ENCODE assay signal across 8 mouse cellular contexts in genomic region chr7:19024581-19025255, GRCm38 (mm10). TPM values are rescaled to one million over a fixed set of nuclear protein-coding genes. Genes with fewer than 3 reads are reported as not detected.
DNase-seq lines count a peak whose midpoint lies in the region; ATAC-seq and TF ChIP-seq lines count a peak whose summit lies in the region.

No protein-coding gene starts in this region.

- peaks cover 11% of the 10 kb centered on the region for H3K36me3 ChIP-seq in limb, embryonic 15.5 days
- peaks cover under 1% of the 10 kb centered on the region for H3K36me3 ChIP-seq in myocyte (ENCODE audit: control insufficient read depth, insufficient read depth)

- 1% methylated on average over 36 of the region's 36 CpGs for WGBS in limb, embryonic 15.5 days

- H3K9me3 ChIP-seq in limb, embryonic 15.5 days, result no peaks in the 10 kb centered on the region

- peak overlapping the region; percentile 77 for H3ac ChIP-seq in myocyte (ENCODE audit: control insufficient read depth, insufficient read length)

- H3K27ac ChIP-seq in limb, embryonic 15.5 days, result peak overlapping the region; percentile 61

- peaks cover 40% of the 10 kb centered on the region for H3K27me3 ChIP-seq in limb, embryonic 15.5 days
- peaks cover 3% of the 10 kb centered on the region for H3K27me3 ChIP-seq in myocyte (ENCODE audit: control insufficient read depth, insufficient read depth, insufficient read length)

- H3K79me2 ChIP-seq in myocyte (ENCODE audit: control insufficient read depth, insufficient read depth), result peaks cover 20% of the 10 kb centered on the region

- peak overlapping the region; percentile 95 for H3K4me3 ChIP-seq in limb, embryonic 15.5 days
- peak overlapping the region; percentile 60 for H3K4me3 ChIP-seq in myocyte

- peak; percentile 19 to 46 for DNase-seq in heart, adult 18-20 months
- no peak for DNase-seq in heart, adult 11 months
- peak; percentile 64 for DNase-seq in embryo, embryonic 10 days (ENCODE audit: low spot score)
- DNase-seq in heart, postnatal 10 days, result peak; percentile 46 to 52
- no peak for DNase-seq in frontal cortex, postnatal 10 days (ENCODE audit: low spot score in 2 of 2)

- peak; percentile 21 for ATAC-seq in CD4-positive, CD25-positive, alpha-beta regulatory T cell, adult 4 months
- ATAC-seq in limb, embryonic 15.5 days (ENCODE audit: insufficient number of reproducible peaks, low FRiP score, low TSS enrichment, low read depth), result peak; percentile 20; the same call in 1 of the 2 replicates

- H3K4me1 ChIP-seq in limb, embryonic 15.5 days, result peaks cover 29% of the 10 kb centered on the region

- no peak for TF ChIP-seq POLR2A in myocyte (IDR thresholded peaks at IDR 0.05; ENCODE audit: insufficient read length, low read depth)

- H3K4me2 ChIP-seq in limb, embryonic 15.5 days, result peak overlapping the region; percentile 81
- peak overlapping the region; percentile 91 for H3K4me2 ChIP-seq in myocyte (ENCODE audit: low read depth)

- peak overlapping the region; percentile 89 for H3K9ac ChIP-seq in limb, embryonic 15.5 days

- intact Hi-C loops in heart, postnatal 10 days (cut with DNase I), result loop anchor here (2.0 kb wide), 1 partner anchor 128 kb away; no protein-coding TSS in a partner anchor

TF ChIP-seq in myocyte, 11 proteins besides CTCF, POLR2A, EP300 and RAD21:
- no peak for TF ChIP-seq REST (IDR thresholded peaks at IDR 0.05; ENCODE audit: insufficient read depth, insufficient read length)
- TF ChIP-seq MAX (IDR thresholded peaks at IDR 0.05; ENCODE audit: low read depth), result no peak
- TF ChIP-seq TCF12 (IDR thresholded peaks at IDR 0.05; ENCODE audit: insufficient read depth, poor library complexity, severe bottlenecking), result no peak
- TF ChIP-seq MYOD1 (IDR thresholded peaks at IDR 0.05; ENCODE audit: control insufficient read depth in 1 of 3, insufficient read length in 2 of 3, low read depth in 2 of 3), result no peak
- no peak for TF ChIP-seq TCF3 (IDR thresholded peaks at IDR 0.05; ENCODE audit: insufficient read length, low read depth)
- TF ChIP-seq MYOG (IDR thresholded peaks at IDR 0.05; ENCODE audit: control insufficient read depth in 1 of 3, insufficient read depth in 1 of 3, insufficient read length in 2 of 3, low read depth in 2 of 3), result no peak

RNA-seq across cellular contexts. Expression of gene Sympk, which starts 0.5 kb away (rescaled TPM):
- 10 to 100 TPM; 85.2 to 93.9 TPM for total RNA-seq in heart, adult 18-20 months (2021)
- polyA plus RNA-seq in CD4-positive, CD25-positive, alpha-beta regulatory T cell, adult 4 months (2017; shearing (Covaris generic)), result 1 to 10 TPM; 5.0 to 6.4 TPM
- total RNA-seq in heart, postnatal 10 days (2021), result 10 to 100 TPM; 58.3 to 60.9 TPM
- 28.8 and 32.7 TPM in 2 replicates for polyA plus RNA-seq in limb, embryonic 15.5 days (2015; fragmentation: Nextera tagmentation; extraction: Ambion mirVana)
- polyA plus RNA-seq in myocyte (2012; fragmentation: generic; extraction: Trizol), result 90.3 TPM

RNA-seq across cellular contexts. Expression of gene Foxa3, which starts 1.4 kb away (rescaled TPM):
- total RNA-seq in heart, adult 18-20 months (2021), result not detected
- polyA plus RNA-seq in CD4-positive, CD25-positive, alpha-beta regulatory T cell, adult 4 months (2017; shearing (Covaris generic)), result not detected
- total RNA-seq in heart, postnatal 10 days (2021), result not detected
- polyA plus RNA-seq in limb, embryonic 15.5 days (2015; fragmentation: Nextera tagmentation; extraction: Ambion mirVana), result 3.8 and 3.9 TPM in 2 replicates
- 0.12 TPM for polyA plus RNA-seq in myocyte (2012; fragmentation: generic; extraction: Trizol)

RNA-seq across cellular contexts. Expression of gene Irf2bp1, which starts 20.9 kb away (rescaled TPM):
- 10 to 100 TPM; 22.4 to 23.1 TPM for total RNA-seq in heart, adult 18-20 months (2021)
- polyA plus RNA-seq in CD4-positive, CD25-positive, alpha-beta regulatory T cell, adult 4 months (2017; shearing (Covaris generic)), result 1 to 10 TPM; 2.0 to 2.4 TPM
- 10 to 100 TPM; 24.5 to 29.5 TPM for total RNA-seq in heart, postnatal 10 days (2021)
- polyA plus RNA-seq in limb, embryonic 15.5 days (2015; fragmentation: Nextera tagmentation; extraction: Ambion mirVana), result 24.0 and 26.1 TPM in 2 replicates
- polyA plus RNA-seq in myocyte (2012; fragmentation: generic; extraction: Trizol), result 27.6 TPM

RNA-seq across cellular contexts. Expression of gene Rsph6a, which starts 29.8 kb away (rescaled TPM):
- not detected for total RNA-seq in heart, adult 18-20 months (2021)
- polyA plus RNA-seq in CD4-positive, CD25-positive, alpha-beta regulatory T cell, adult 4 months (2017; shearing (Covaris generic)), result not detected
- total RNA-seq in heart, postnatal 10 days (2021), result not detected
- polyA plus RNA-seq in limb, embryonic 15.5 days (2015; fragmentation: Nextera tagmentation; extraction: Ambion mirVana), result not detected in 2 replicates
- 0.04 TPM for polyA plus RNA-seq in myocyte (2012; fragmentation: generic; extraction: Trizol)

RNA-seq across cellular contexts. Expression of gene Mypop, which starts 33.7 kb away (rescaled TPM):
- total RNA-seq in heart, adult 18-20 months (2021), result 1 to 10 TPM; 3.6 to 4.0 TPM
- 1 to 10 TPM; 1.7 to 3.0 TPM for polyA plus RNA-seq in CD4-positive, CD25-positive, alpha-beta regulatory T cell, adult 4 months (2017; shearing (Covaris generic))
- 1 to 10 TPM; 1.7 to 2.4 TPM for total RNA-seq in heart, postnatal 10 days (2021)
- 5.2 and 5.3 TPM in 2 replicates for polyA plus RNA-seq in limb, embryonic 15.5 days (2015; fragmentation: Nextera tagmentation; extraction: Ambion mirVana)
- 10.4 TPM for polyA plus RNA-seq in myocyte (2012; fragmentation: generic; extraction: Trizol)

Comparison
In these comparisons a context has a peak if more than half of its experiments do, and no peak if none do; other contexts are left out.
1. DNase-seq: peak in heart, adult 18-20 months (2 of 2), embryo, embryonic 10 days (single experiment) and heart, postnatal 10 days (2 of 2); none in heart, adult 11 months (single experiment) and frontal cortex, postnatal 10 days (0 of 2).